Mouse (Mus musculus) embryo, embryonic 11.5 days (tissue): ENCODE results near the gene Dll3.

Experiments
- DNase-seq: peaks from one replicate; pipeline ENCODE4 v3.0.0-alpha.2; 2012; ENCODE audit warnings: low read depth, low spot score

The Dll3 gene

GRCm38 (mm10) chr7:28309737-28310136 is 7.7 kb upstream of the Dll3 start:
- DNase-seq = no peak

GRCm38 (mm10) chr7:28306216-28306615 is 4.2 kb upstream of the Dll3 start:
- no peak for DNase-seq

GRCm38 (mm10) chr7:28305641-28306040 is 3.6 kb upstream of the Dll3 start:
- no peak for DNase-seq

GRCm38 (mm10) chr7:28298837-28299625 is 3.0 kb downstream of the Dll3 start:
- peak; percentile 55 for DNase-seq

- DNase-seq = peak; percentile 70
Measured at GRCm38 (mm10) chr7:28294481-28294880, 7.6 kb downstream of the Dll3 start.

- DNase-seq = no peak
Measured at GRCm38 (mm10) chr7:28290638-28291590, 11.1 kb downstream of the Dll3 start, which contains the start of gene Selenov. Selenov (minus strand) TSS chr7:28291186.

- DNase-seq = no peak
Measured at GRCm38 (mm10) chr7:28290165-28290564, 11.9 kb downstream of the Dll3 start.

GRCm38 (mm10) chr7:28280630-28281029 is 21.4 kb downstream of the Dll3 start:
- DNase-seq = no peak

GRCm38 (mm10) chr7:28278279-28278652 is 23.8 kb downstream of the Dll3 start:
- DNase-seq = no peak

- peak; percentile 94 for DNase-seq
Measured at GRCm38 (mm10) chr7:28277615-28278278, 24.3 kb downstream of the Dll3 start, which contains the start of gene Eid2b. Eid2b (plus strand) TSS chr7:28277739.

GRCm38 (mm10) chr7:28277237-28277614 is 24.8 kb downstream of the Dll3 start:
- no peak for DNase-seq

- DNase-seq = no peak
Measured at GRCm38 (mm10) chr7:28271761-28272160, 30.3 kb downstream of the Dll3 start.

GRCm38 (mm10) chr7:28269355-28269754 is 32.7 kb downstream of the Dll3 start:
- no peak for DNase-seq

GRCm38 (mm10) chr7:28268576-28268975 is 33.5 kb downstream of the Dll3 start:
- DNase-seq = no peak

GRCm38 (mm10) chr7:28268042-28268531 is 34.0 kb downstream of the Dll3 start:
- no peak for DNase-seq

GRCm38 (mm10) chr7:28267129-28268041 is 34.7 kb downstream of the Dll3 start, which contains the start of gene Eid2:
Eid2 (plus strand) TSS chr7:28267881.
- DNase-seq = peak; percentile 88

GRCm38 (mm10) chr7:28265391-28265790 is 36.6 kb downstream of the Dll3 start:
- DNase-seq = no peak

- peak; percentile 72 for DNase-seq
Measured at GRCm38 (mm10) chr7:28263786-28264185, 38.3 kb downstream of the Dll3 start.

GRCm38 (mm10) chr7:28262861-28263260 is 39.2 kb downstream of the Dll3 start:
- DNase-seq = no peak

GRCm38 (mm10) chr7:28255476-28255875 is 46.6 kb downstream of the Dll3 start:
- no peak for DNase-seq
